In the genomic region with DNA sequence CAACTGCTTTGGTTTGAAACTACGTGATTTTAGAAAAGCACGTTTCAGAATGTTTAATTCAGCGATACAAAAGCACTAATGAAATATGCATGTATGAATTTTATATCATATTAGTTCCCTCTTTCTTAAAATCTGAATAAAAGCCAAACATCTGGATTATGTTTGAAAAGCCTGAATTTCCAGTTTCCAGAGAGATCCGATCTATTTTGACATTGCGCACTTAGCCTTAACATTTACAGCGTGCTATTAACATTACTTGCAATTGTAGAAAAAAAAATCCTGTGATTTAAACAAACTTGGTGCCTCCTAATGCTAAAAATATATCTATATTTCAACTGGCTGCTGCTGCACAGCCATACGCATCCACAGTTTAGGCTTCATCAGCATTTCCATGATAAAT, we compare ENCODE assay signal across 35 mouse cellular contexts.
"Had no signal": no experiment of that assay in that cellular context is flagged by ENCODE, and none has a peak within 500 bp of the region (broad histone marks: within the 10 kb centered on the region; RNA-seq: fewer than 3 reads in every experiment).

No protein-coding gene starts in this region.

- H3K27me3 ChIP-seq: heart, embryonic 12.5 days; heart, embryonic 13.5 days; heart, embryonic 15.5 days; hindbrain, embryonic 12.5 days; hindbrain, embryonic 13.5 days; hindbrain, embryonic 15.5 days; intestine, embryonic 15.5 days; kidney, embryonic 15.5 days had no signal

- DNase-seq: heart, postnatal 10 days; heart, postnatal 14 days; heart, postnatal 36 days; heart, postnatal 4 days; kidney, adult 11 months; kidney, adult 18-20 months; kidney, adult 2 months; kidney, adult 8-10 months; kidney, adult 9 months; kidney, postnatal 10 days; kidney, postnatal 14 days; kidney, postnatal 25 days; kidney, postnatal 36 days; kidney, postnatal 4 days; layer of hippocampus, adult 9-11 months; layer of hippocampus, postnatal 36 days had no signal

- H3K4me1 ChIP-seq: heart, embryonic 10.5 days; intestine, embryonic 15.5 days; kidney, embryonic 15.5 days had no signal

- H3K27ac ChIP-seq: heart, embryonic 10.5 days; heart, embryonic 13.5 days; heart, embryonic 15.5 days; hindbrain, embryonic 10.5 days; hindbrain, embryonic 12.5 days; hindbrain, embryonic 13.5 days; hindbrain, embryonic 14.5 days; hindbrain, embryonic 15.5 days; hindbrain, postnatal 0 days; intestine, embryonic 15.5 days; kidney, embryonic 15.5 days; kidney, postnatal 0 days; layer of hippocampus, adult 2 months had no signal

- H3K4me3 ChIP-seq: heart, embryonic 10.5 days; heart, embryonic 12.5 days; heart, embryonic 13.5 days; heart, embryonic 15.5 days; hindbrain, embryonic 10.5 days; hindbrain, embryonic 12.5 days; hindbrain, embryonic 13.5 days; hindbrain, embryonic 15.5 days; intestine, embryonic 15.5 days; kidney, embryonic 15.5 days; layer of hippocampus, adult 2 months had no signal

- H3K9ac ChIP-seq: heart, embryonic 12.5 days; heart, embryonic 13.5 days; heart, embryonic 15.5 days; hindbrain, embryonic 12.5 days; hindbrain, embryonic 13.5 days; hindbrain, embryonic 14.5 days; hindbrain, embryonic 15.5 days; intestine, embryonic 15.5 days; kidney, embryonic 15.5 days had no signal

- ATAC-seq: hindbrain, embryonic 16.5 days; hindbrain, postnatal 0 days; inflammation-experienced regulatory T-cells, adult 6 months; intestine, embryonic 15.5 days; intestine, embryonic 16.5 days; intestine, postnatal 0 days had no signal

- H3K9me3 ChIP-seq: heart, embryonic 10.5 days; heart, embryonic 12.5 days; heart, embryonic 13.5 days; heart, embryonic 15.5 days; hindbrain, embryonic 10.5 days; hindbrain, embryonic 12.5 days; hindbrain, embryonic 13.5 days; hindbrain, embryonic 15.5 days; intestine, embryonic 15.5 days; kidney, embryonic 15.5 days had no signal

- H3K36me3 ChIP-seq: heart, embryonic 10.5 days; heart, embryonic 12.5 days; heart, embryonic 13.5 days; heart, embryonic 15.5 days; hindbrain, embryonic 10.5 days; hindbrain, embryonic 12.5 days; hindbrain, embryonic 13.5 days; hindbrain, embryonic 15.5 days; intestine, embryonic 15.5 days; kidney, embryonic 15.5 days had no signal

- H3K4me2 ChIP-seq: heart, embryonic 11.5 days; heart, embryonic 12.5 days; heart, embryonic 13.5 days; heart, embryonic 15.5 days; hindbrain, embryonic 12.5 days; hindbrain, embryonic 13.5 days; hindbrain, embryonic 14.5 days; hindbrain, embryonic 15.5 days; intestine, embryonic 15.5 days; kidney, embryonic 15.5 days had no signal
